Mouse (Mus musculus) hindbrain, embryonic 10.5 days (tissue): ENCODE results near the gene Lrp11. TPM values are rescaled to one million over a fixed set of nuclear protein-coding genes. Genes with fewer than 3 reads are reported as not detected.

ENCODE experiments used
- polyA plus RNA-seq: library from polyadenylated mRNA; unstranded; fragments of >200 nt; fragmentation: Nextera tagmentation; extraction: Ambion mirVana; gene quantifications from 2 replicates; pipeline ENCODE4 v1.2.1, GENCODE M21; 2016

The Lrp11 gene
- polyA plus RNA-seq, 1 experiment from 2014 or later: 8.9 TPM

Other genes starting within 250 kb of the Lrp11 start
- gene Ulbp1, start 116.2 kb upstream of the Lrp11 start, polyA plus RNA-seq: 0.59 and 1.1 TPM in 2 replicates
- 66.4 and 85.0 TPM in 2 replicates for gene Nup43, start 77.7 kb downstream of the Lrp11 start, polyA plus RNA-seq
- 133 and 144 TPM in 2 replicates for gene Pcmt1, start 91.3 kb downstream of the Lrp11 start, polyA plus RNA-seq
- gene Lats1, start 91.4 kb downstream of the Lrp11 start, polyA plus RNA-seq: 8.5 and 9.0 TPM in 2 replicates
- 55.0 and 63.2 TPM in 2 replicates for gene Katna1, start 136.2 kb downstream of the Lrp11 start, polyA plus RNA-seq
- 50.9 and 56.0 TPM in 2 replicates for gene Ginm1, start 203.0 kb downstream of the Lrp11 start, polyA plus RNA-seq
- 30.9 and 40.5 TPM in 2 replicates for gene Ppil4, start 203.1 kb downstream of the Lrp11 start, polyA plus RNA-seq
- gene Zc3h12d, start 242.7 kb downstream of the Lrp11 start, polyA plus RNA-seq: 0.10 and 0.12 TPM in 2 replicates